Mouse (Mus musculus): ENCODE measurements around the gene Sgsm3. TPM values are rescaled to one million over a fixed set of nuclear protein-coding genes. Genes with fewer than 3 reads are reported as not detected.

The Sgsm3 gene
- polyA plus RNA-seq, 1 experiment from 2014 or later: 27.1 TPM

DNA sequence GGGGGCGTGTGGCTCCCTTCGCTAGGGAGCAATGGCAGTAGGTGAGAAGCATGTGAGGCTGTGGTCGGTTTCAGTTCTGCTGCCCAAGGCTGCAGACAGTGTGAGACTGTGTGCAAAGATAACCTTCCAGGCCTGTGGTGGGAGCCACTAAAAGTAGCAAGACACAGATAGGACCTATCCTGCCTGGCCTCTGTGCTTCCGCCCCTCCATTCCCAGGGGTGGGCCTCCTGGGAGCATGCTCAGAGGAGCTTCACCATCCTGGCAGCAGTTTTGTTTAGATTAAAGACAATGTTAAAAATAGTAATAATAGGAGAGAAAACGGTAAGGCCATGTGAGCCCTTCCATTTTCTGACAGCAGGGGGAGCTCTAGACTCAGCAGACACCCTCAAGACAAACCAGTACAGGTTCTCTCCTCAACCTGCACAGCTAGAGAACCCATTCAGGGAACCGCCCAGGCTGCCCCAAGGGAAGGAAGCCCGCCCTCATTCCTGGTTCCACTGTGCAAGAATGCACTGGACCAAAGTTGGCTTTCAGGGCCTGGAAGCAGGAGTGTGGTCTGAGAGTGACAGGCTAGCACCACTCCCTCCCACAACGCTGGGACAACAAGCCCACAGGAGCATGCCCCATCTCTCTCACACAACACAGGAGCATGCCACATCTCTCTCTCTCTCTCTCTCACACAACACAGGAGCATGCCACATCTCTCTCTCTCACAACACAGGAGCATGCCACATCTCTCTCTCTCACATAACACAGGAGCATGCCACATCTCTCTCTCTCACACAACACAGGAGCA, 50.0 kb downstream of the Sgsm3 start:
- Histone ChIP-seq H3K27me3 (no peaks in the 10 kb centered on the region), H3K4me3 (replicated peaks) (no peak overlapping the region), H3K9me3 (no peaks in the 10 kb centered on the region), H3K9ac (replicated peaks) (no peak overlapping the region), H3K36me3 (peaks cover 7% of the 10 kb centered on the region; the same call in 1 of the 2 replicates), H3K4me2 (no peak overlapping the region), H3K27ac (no peak overlapping the region), H3K4me1 (replicated peaks) (peaks cover 21% of the 10 kb centered on the region)
- 41% methylated on average over 8 of the region's 8 CpGs for WGBS
- 0 out of 2 replicates have a peak, but pooled peaks have one; percentile 13 for ATAC-seq (ENCODE audit: insufficient number of reproducible peaks, insufficient read depth, low FRiP score, low TSS enrichment, low read depth)

GRCm38 (mm10) chr15:81030891-81031425, 53.4 kb downstream of the Sgsm3 start:
- no peaks in the 10 kb centered on the region for H3K9me3 ChIP-seq
- no peak for ATAC-seq (ENCODE audit: insufficient number of reproducible peaks, insufficient read depth, low FRiP score, low TSS enrichment, low read depth)
- WGBS: 80% methylated on average over 10 of the region's 10 CpGs
- no peaks in the 10 kb centered on the region for H3K27me3 ChIP-seq
- H3K4me3 ChIP-seq (replicated peaks): no peak overlapping the region
- no peak overlapping the region for H3K9ac ChIP-seq (replicated peaks)
- no peaks in the 10 kb centered on the region for H3K36me3 ChIP-seq
- H3K27ac ChIP-seq: no peak overlapping the region
- no peak overlapping the region for H3K4me2 ChIP-seq
- peaks cover 51% of the 10 kb centered on the region for H3K4me1 ChIP-seq (replicated peaks)

- ATAC-seq (ENCODE audit: insufficient number of reproducible peaks, insufficient read depth, low FRiP score, low TSS enrichment, low read depth): no peak
Observed at GRCm38 (mm10) chr15:81031611-81032010, 54.0 kb downstream of the Sgsm3 start.

GRCm38 (mm10) chr15:81032941-81033629, 55.5 kb downstream of the Sgsm3 start:
- ATAC-seq (ENCODE audit: insufficient number of reproducible peaks, insufficient read depth, low FRiP score, low TSS enrichment, low read depth): no peak
- H3K9me3 ChIP-seq: no peaks in the 10 kb centered on the region
- no peak overlapping the region for H3K9ac ChIP-seq (replicated peaks)
- no peak overlapping the region for H3K4me3 ChIP-seq (replicated peaks)
- H3K4me2 ChIP-seq: no peak overlapping the region
- WGBS: 56% methylated on average over 9 of the region's 9 CpGs
- no peak overlapping the region for H3K27ac ChIP-seq
- H3K4me1 ChIP-seq (replicated peaks): peaks cover 34% of the 10 kb centered on the region
- no peaks in the 10 kb centered on the region for H3K36me3 ChIP-seq
- no peaks in the 10 kb centered on the region for H3K27me3 ChIP-seq

More at GRCm38 (mm10) chr15:81031611-81032010, 54.0 kb downstream of the Sgsm3 start:
- Histone ChIP-seq H3K9ac (replicated peaks) (no peak overlapping the region), H3K27me3 (no peaks in the 10 kb centered on the region), H3K4me3 (replicated peaks) (no peak overlapping the region), H3K4me1 (replicated peaks) (peaks cover 46% of the 10 kb centered on the region), H3K4me2 (no peak overlapping the region), H3K36me3 (no peaks in the 10 kb centered on the region), H3K27ac (no peak overlapping the region), H3K9me3 (no peaks in the 10 kb centered on the region)
- WGBS: 94% methylated on average over 4 of the region's 4 CpGs

- Histone ChIP-seq H3K4me3 (replicated peaks) (no peak overlapping the region), H3K36me3 (no peaks in the 10 kb centered on the region), H3K27ac (no peak overlapping the region), H3K27me3 (no peaks in the 10 kb centered on the region), H3K9me3 (no peaks in the 10 kb centered on the region), H3K4me2 (no peak overlapping the region), H3K4me1 (replicated peaks) (peaks cover 34% of the 10 kb centered on the region), H3K9ac (replicated peaks) (no peak overlapping the region)
- no peak for ATAC-seq (ENCODE audit: insufficient number of reproducible peaks, insufficient read depth, low FRiP score, low TSS enrichment, low read depth)
- WGBS: 66% methylated on average over 6 of the region's 6 CpGs
Observed at GRCm38 (mm10) chr15:81034119-81034518, 56.6 kb downstream of the Sgsm3 start.

DNA sequence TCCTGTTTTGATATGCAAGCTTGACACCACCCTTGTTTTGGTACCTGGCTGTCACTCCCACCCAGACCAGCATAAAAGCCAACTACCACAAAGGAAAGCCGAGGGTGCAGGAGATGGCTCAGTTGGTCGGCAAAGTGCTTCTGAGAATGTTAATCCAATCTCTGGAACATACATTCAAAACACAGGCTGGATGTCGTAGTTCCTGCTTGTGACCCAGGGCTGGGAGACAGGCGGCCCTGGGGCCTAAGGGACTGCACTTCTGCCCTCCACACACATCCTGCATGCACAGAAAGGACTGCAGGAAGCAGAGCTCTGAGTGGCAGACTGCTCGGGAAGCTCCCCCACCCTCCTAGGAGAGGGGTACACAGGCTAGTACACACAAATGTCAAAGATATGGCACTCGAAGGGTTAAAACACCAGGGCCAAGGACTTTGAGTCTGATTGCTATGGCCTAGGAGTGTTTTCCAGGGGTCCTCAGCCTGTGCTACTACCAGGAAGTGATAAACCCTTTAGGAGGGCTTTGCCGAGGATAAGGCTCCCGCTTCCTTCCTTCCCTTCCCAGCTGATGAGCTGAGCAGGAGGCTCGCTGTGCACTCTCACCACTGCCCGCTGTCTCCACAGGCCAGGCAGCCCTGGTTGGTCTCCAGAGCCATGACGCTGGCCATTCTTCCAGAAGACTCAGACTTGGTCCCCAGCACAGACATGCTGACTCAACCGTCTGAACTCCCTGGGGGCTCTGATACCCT, 58.0 kb downstream of the Sgsm3 start:
- no peaks in the 10 kb centered on the region for H3K36me3 ChIP-seq
- no peak overlapping the region for H3K4me2 ChIP-seq
- ATAC-seq (ENCODE audit: insufficient number of reproducible peaks, insufficient read depth, low FRiP score, low TSS enrichment, low read depth): no peak
- no peaks in the 10 kb centered on the region for H3K9me3 ChIP-seq
- no peak overlapping the region for H3K9ac ChIP-seq (replicated peaks)
- H3K4me3 ChIP-seq (replicated peaks): no peak overlapping the region
- H3K27ac ChIP-seq: peak overlapping the region; percentile 23; the same call in 1 of the 2 replicates
- H3K27me3 ChIP-seq: no peaks in the 10 kb centered on the region
- whole genome bisulfite sequencing: 63% methylated on average over 12 of the region's 12 CpGs
- H3K4me1 ChIP-seq (replicated peaks): peaks cover 34% of the 10 kb centered on the region

DNA sequence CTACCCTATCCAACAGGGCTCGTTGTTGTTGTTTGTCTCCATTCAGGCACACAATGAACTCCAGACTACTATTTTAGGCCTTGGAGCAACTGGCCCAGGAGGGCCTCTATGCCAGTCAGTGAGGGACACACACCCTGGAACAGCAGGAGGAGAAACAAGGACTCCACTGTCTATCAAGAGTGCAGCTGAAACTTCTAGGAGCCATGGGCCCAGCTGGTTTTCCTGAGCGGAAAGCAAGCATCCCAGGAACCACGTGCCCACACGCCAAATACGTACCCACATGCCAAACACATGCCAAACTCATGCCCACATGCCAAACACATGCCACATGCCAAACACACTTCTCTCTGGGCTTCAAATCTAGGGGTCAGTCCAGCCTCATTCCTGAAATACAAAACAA, 60.9 kb downstream of the Sgsm3 start:
- H3K9ac ChIP-seq (replicated peaks): no peak overlapping the region
- H3K36me3 ChIP-seq: no peaks in the 10 kb centered on the region
- H3K9me3 ChIP-seq: no peaks in the 10 kb centered on the region
- 88% methylated on average over 5 of the region's 5 CpGs for WGBS
- no peak overlapping the region for H3K4me2 ChIP-seq
- H3K27ac ChIP-seq: no peak overlapping the region
- ATAC-seq (ENCODE audit: insufficient number of reproducible peaks, insufficient read depth, low FRiP score, low TSS enrichment, low read depth): no peak
- H3K27me3 ChIP-seq: no peaks in the 10 kb centered on the region
- peaks cover 37% of the 10 kb centered on the region for H3K4me1 ChIP-seq (replicated peaks)
- no peak overlapping the region for H3K4me3 ChIP-seq (replicated peaks)

- Histone ChIP-seq H3K4me2 (no peak overlapping the region), H3K27ac (no peak overlapping the region), H3K9me3 (no peaks in the 10 kb centered on the region), H3K36me3 (peaks cover 18% of the 10 kb centered on the region; the same call in 1 of the 2 replicates), H3K27me3 (no peaks in the 10 kb centered on the region), H3K4me3 (replicated peaks) (no peak overlapping the region), H3K4me1 (replicated peaks) (peaks cover 11% of the 10 kb centered on the region), H3K9ac (replicated peaks) (no peak overlapping the region)
- ATAC-seq (ENCODE audit: insufficient number of reproducible peaks, insufficient read depth, low FRiP score, low TSS enrichment, low read depth): no peak
- WGBS: 72% methylated on average over 4 of the region's 4 CpGs
Observed at GRCm38 (mm10) chr15:81041767-81042166, 64.2 kb downstream of the Sgsm3 start.

GRCm38 (mm10) chr15:81042276-81042931, 64.8 kb downstream of the Sgsm3 start:
- Histone ChIP-seq H3K27ac (no peak overlapping the region; the same call in 1 of the 2 replicates), H3K4me3 (replicated peaks) (no peak overlapping the region), H3K9ac (replicated peaks) (no peak overlapping the region), H3K4me2 (no peak overlapping the region), H3K27me3 (no peaks in the 10 kb centered on the region), H3K9me3 (no peaks in the 10 kb centered on the region), H3K36me3 (peaks cover 18% of the 10 kb centered on the region; the same call in 1 of the 2 replicates), H3K4me1 (replicated peaks) (peaks cover 12% of the 10 kb centered on the region)
- no peak for ATAC-seq (ENCODE audit: insufficient number of reproducible peaks, insufficient read depth, low FRiP score, low TSS enrichment, low read depth)
- WGBS: 57% methylated on average over 13 of the region's 13 CpGs

DNA sequence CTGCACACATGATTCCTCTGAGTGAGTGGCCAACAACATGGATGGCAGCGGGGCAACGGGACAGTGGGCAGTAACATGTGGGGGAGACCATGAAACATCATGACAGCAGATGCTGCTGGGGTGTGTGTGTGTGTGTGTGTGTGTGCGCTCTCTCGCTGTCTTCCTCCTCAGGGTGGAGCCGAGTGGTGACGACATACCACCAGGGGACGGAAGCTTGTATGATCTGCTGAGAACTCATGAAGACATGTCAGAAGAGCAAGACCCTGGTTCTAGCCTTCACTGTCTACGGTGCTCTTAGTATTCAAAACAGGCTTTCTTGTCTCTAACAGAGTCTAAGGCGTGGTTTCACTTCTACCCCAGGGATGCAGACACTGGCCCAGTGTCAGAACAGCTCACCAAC, 66.9 kb downstream of the Sgsm3 start:
- peaks cover 18% of the 10 kb centered on the region; the same call in 1 of the 2 replicates for H3K36me3 ChIP-seq
- H3K27ac ChIP-seq: no peak overlapping the region
- WGBS: 94% methylated on average over 9 of the region's 9 CpGs
- H3K4me1 ChIP-seq (replicated peaks): peaks cover 14% of the 10 kb centered on the region
- H3K4me3 ChIP-seq (replicated peaks): no peak overlapping the region
- no peak overlapping the region for H3K9ac ChIP-seq (replicated peaks)
- ATAC-seq (ENCODE audit: insufficient number of reproducible peaks, insufficient read depth, low FRiP score, low TSS enrichment, low read depth): no peak
- no peak overlapping the region for H3K4me2 ChIP-seq
- H3K27me3 ChIP-seq: no peaks in the 10 kb centered on the region
- no peaks in the 10 kb centered on the region for H3K9me3 ChIP-seq

Measured in limb, embryonic 12.5 days (tissue).